Mouse (Mus musculus) kidney, postnatal 0 days (tissue): Measurements from ENCODE around the gene Gm19345. TPM values are rescaled to one million over a fixed set of nuclear protein-coding genes. Genes with fewer than 3 reads are reported as not detected.

Experiments
- ATAC-seq: fragments of 200-750 bp; cut with Nextera tagmentation; replicated peaks from 2 replicates; pipeline ENCODE4 v1.8.0; 2017; ENCODE audit warnings: low read depth, moderate number of reproducible peaks, moderate TSS enrichment, moderate library complexity; ENCODE audit not compliant: low FRiP score
- DNase-seq: peaks from one replicate; pipeline ENCODE4 v3.0.0-alpha.2; 2016; ENCODE audit warnings: low spot score
- H3K27ac ChIP-seq: fragments of 300-500 bp; sonication (generic); 2 replicates; pipeline ENCODE4 v1.5.1; 2014; ENCODE audit warnings: mild to moderate bottlenecking
- H3K27me3 ChIP-seq: fragments of 300-500 bp; sonication (generic); 2 replicates; pipeline ENCODE4 v1.6.1; 2014; ENCODE audit warnings: low read length, mixed read lengths; ENCODE audit not compliant: insufficient read depth
- H3K36me3 ChIP-seq: fragments of 300-500 bp; sonication (generic); 2 replicates; pipeline ENCODE4 v1.6.1; 2014; ENCODE audit warnings: low read length, mixed read lengths; ENCODE audit not compliant: insufficient read depth
- H3K4me1 ChIP-seq: fragments of 300-500 bp; sonication (generic); replicated peaks from 2 replicates; pipeline ENCODE4 v1.6.1; 2014; ENCODE audit warnings: antibody characterized with exemption, low read length, mixed read lengths; ENCODE audit not compliant: insufficient read depth
- H3K4me2 ChIP-seq: fragments of 300-500 bp; sonication (generic); 2 replicates; pipeline ENCODE4 v1.6.1; 2014; ENCODE audit warnings: mild to moderate bottlenecking, low read length, moderate library complexity, mixed read lengths
- H3K4me3 ChIP-seq: fragments of 300-500 bp; sonication (generic); replicated peaks from 2 replicates; pipeline ENCODE4 v1.5.1; 2014; ENCODE audit warnings: low read depth, low read length
- H3K9ac ChIP-seq: fragments of 300-500 bp; sonication (generic); 2 replicates; pipeline ENCODE4 v1.6.1; 2014; ENCODE audit warnings: low read depth, low read length
- H3K9me3 ChIP-seq: fragments of 300-500 bp; sonication (generic); replicated peaks from 2 replicates; pipeline ENCODE4 v1.6.1; 2016; ENCODE audit warnings: low read length, inconsistent platforms, mixed read lengths
- CTCF ChIP-seq: IDR thresholded peaks from 2 replicates; pipeline ENCODE4 v1.5.1; 2016; ENCODE audit warnings: antibody characterized with exemption, low read depth, mild to moderate bottlenecking, moderate library complexity
- WGBS: fragments of 180-500 bp; shearing (Covaris S2); extraction: QIAGEN DNeasy Blood & Tissue Kit; methylation state at CpG from one replicate; pipeline ENCODE4 v1.1.7; 2014; 5-methylcytosine and 5-hydroxymethylcytosine counted together
- polyA plus RNA-seq: library from polyadenylated mRNA; unstranded; fragments of >200 nt; fragmentation: Nextera tagmentation; extraction: Ambion mirVana; gene quantifications from 2 replicates; pipeline ENCODE4 v1.2.1, GENCODE M21; 2015

Gene Gm19345
- polyA plus RNA-seq, 1 experiment from 2014 or later = not detected

DNA sequence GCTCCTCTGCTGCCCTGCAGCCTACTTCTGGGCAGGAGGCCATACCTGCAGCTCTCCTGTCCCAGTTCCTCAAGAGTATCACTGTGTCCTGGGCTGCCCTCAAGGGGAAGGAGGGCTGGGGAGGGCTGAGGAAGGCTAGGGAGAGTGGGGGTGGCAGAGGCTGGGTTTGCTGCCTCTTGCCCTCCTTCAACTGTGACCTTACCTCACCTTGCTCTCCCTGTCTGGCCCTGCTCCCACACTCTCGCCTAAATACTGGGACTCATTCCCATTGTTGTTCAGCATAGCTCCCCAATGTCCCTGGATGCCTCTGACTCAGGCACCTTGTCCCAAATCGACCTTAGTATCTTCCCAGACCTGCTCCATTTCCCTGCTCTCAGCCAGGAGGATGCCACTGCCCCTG is 12.4 kb downstream of the Gm19345 start:
- Histone ChIP-seq H3K27ac (no peak overlapping the region), H3K9ac (no peak overlapping the region), H3K4me1 (no peaks in the 10 kb centered on the region), H3K36me3 (no peaks in the 10 kb centered on the region), H3K4me2 (no peak overlapping the region), H3K4me3 (no peak overlapping the region), H3K9me3 (no peaks in the 10 kb centered on the region), H3K27me3 (no peaks in the 10 kb centered on the region)
- no peak for DNase-seq
- TF ChIP-seq CTCF = no peak
- ATAC-seq = 0 out of 2 replicates have a peak, but pooled peaks have one; percentile 40
- 31% methylated on average over 2 of the region's 2 CpGs for WGBS

DNA sequence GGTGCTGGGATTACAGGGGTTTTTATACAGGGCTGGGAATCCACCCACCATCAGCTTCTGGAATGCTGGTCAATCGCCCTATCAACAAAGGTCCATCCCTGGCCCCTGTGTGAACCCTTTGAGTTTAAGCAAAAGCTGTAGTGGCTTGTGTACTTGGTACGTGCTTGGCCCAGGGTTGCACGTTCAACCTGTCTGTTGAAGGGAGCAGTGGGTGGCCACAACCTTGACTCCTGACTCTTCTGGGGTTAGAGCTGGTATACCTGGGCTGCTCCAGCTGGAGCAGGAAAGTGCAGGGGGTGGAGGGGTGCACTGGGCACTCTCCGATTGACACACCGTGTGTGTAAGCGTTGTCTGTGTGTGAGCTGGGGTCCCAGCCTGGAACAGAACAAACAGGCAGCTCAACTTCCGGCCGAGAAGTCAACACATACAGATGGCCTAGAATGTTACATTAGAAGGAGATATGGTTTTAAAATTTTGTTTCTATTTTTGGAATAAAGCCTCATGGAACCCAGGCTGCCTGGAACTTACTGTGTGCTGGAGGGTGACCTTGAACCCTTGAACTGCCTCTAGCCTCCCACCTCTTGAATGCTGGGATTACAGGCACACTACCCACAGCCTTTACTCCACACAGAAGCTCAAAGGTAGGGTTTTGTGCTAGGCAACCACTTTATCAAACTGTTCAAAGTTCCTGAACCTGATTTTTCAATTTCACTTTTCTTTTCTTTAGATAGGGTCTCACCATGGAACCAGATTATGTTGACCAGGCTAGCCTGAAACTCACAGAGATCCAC is 13.6 kb downstream of the Gm19345 start:
- no peaks in the 10 kb centered on the region for H3K9me3 ChIP-seq
- no peaks in the 10 kb centered on the region for H3K4me1 ChIP-seq
- H3K27ac ChIP-seq = no peak overlapping the region
- DNase-seq (no peak), ATAC-seq (no peak)
- no peak for TF ChIP-seq CTCF
- H3K27me3 ChIP-seq = no peaks in the 10 kb centered on the region
- no peak overlapping the region for H3K4me2 ChIP-seq
- no peak overlapping the region for H3K4me3 ChIP-seq
- WGBS = 81% methylated on average over 8 of the region's 8 CpGs
- H3K36me3 ChIP-seq = no peaks in the 10 kb centered on the region
- H3K9ac ChIP-seq = no peak overlapping the region

DNA sequence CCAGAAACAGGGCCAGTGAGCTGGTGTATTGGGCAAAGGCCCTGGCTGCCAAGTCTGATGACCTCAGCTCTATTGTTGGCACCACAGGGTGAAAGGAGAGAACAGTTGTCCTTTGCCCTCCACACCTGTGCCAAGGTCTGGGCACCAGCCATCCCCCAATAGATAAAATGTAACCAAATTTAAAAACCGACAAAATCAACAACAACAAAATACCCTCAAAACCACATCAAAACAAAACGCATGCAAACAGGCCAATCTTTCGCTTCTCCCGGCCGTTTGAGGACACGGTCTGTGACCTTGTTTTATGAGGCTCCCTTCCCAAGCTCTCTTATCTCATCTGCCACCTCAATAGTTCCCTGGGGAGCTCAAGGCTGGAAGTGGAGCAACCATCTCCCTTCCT is 14.7 kb downstream of the Gm19345 start:
- DNase-seq (no peak), ATAC-seq (no peak)
- Histone ChIP-seq H3K4me1 (no peaks in the 10 kb centered on the region), H3K4me2 (no peak overlapping the region), H3K27me3 (no peaks in the 10 kb centered on the region), H3K4me3 (no peak overlapping the region), H3K9ac (no peak overlapping the region), H3K27ac (no peak overlapping the region), H3K9me3 (no peaks in the 10 kb centered on the region), H3K36me3 (no peaks in the 10 kb centered on the region)
- WGBS = 63% methylated on average over 6 of the region's 6 CpGs
- TF ChIP-seq CTCF = no peak

DNA sequence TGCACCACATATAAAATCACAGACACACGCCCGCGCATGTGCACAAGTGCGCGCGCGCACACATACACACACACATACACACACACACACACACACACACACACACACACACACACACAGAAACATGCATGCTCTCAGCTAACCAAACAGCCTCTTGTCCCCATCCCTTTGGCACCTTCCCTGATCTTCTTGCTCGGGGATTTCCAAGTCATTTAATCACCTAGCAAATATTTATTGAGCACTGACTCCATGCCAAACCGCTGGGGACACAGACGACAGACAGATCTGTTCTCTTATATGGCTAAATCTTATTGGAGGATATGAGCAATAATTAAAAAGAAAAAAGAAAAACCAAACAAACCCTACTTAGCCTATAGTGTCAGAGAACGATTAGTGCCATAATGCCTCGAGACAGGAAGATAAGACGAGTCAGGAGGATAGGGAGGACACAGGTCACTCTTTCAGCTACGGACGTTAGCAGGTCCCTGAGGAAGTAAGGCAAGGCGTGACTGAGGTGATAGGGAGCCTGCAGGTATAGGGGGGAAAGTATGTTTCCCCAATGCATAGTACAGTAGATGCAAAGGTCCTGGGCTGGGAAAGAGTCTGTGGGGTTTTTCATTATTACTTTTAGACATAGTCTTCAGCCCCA is 16.1 kb downstream of the Gm19345 start:
- H3K27ac ChIP-seq = no peak overlapping the region
- ATAC-seq (no peak), DNase-seq (no peak)
- H3K27me3 ChIP-seq = no peaks in the 10 kb centered on the region
- no peaks in the 10 kb centered on the region for H3K9me3 ChIP-seq
- H3K4me2 ChIP-seq = no peak overlapping the region
- H3K4me1 ChIP-seq = no peaks in the 10 kb centered on the region
- no peak overlapping the region for H3K9ac ChIP-seq
- H3K4me3 ChIP-seq = no peak overlapping the region
- no peak for TF ChIP-seq CTCF
- no peaks in the 10 kb centered on the region for H3K36me3 ChIP-seq
- 82% methylated on average over 16 of the region's 16 CpGs for WGBS

DNA sequence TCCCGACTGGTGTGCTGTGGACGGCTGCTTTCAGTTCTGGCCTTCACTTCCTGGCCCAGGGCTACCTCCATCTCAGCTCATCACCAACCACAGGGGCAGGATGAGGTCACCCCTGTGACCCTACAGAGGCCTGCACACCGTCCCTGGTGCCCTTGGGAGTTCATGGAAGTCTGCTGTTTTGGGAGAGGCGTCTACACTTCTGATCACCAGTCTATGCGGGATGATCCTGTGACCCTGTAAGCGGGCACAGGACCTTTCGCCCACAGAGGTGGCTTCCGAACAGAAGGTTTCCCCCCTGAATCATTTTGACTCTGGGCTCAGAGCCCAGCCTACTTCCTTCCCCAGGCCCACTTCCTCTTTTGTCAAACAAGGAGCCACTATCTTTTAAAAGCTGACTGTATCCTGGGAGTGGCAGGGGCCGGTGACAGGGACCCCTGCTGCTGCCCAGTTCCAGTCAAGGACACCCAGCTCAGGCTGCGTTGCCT is 19.4 kb downstream of the Gm19345 start:
- no peaks in the 10 kb centered on the region for H3K4me1 ChIP-seq

DNA sequence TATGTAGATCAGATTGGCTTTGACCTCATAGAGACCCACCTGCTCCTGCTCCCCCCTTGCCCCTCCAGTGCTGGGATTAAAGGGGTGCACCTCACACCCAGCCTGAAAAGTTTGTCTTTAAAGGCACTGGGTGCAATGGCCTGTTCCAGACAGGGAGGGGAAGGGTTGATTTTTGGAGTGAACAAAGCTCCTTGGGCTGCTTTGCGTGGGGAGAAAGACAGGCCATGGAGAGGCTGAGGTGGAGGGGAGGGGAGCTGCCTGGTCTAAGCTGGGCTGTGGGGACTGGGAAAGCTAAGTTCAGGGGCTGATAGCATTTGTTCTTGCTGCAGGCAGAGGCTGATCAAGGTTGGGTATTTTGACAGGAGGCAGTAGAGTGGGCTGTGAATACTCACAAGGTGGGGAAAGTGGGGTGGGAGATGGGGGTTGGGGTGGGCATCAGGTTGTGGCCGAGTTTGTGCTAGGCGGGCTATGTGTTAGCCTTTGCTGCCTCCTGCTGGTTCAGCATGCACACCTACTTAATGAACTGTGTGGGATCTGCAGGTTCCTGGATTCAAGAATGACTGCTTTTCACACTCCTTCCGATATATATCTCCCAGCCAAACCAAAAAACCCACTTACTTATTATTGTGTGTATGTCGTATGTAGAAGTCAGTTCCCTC is 20.3 kb downstream of the Gm19345 start:
- no peak for ATAC-seq
- WGBS = 42% methylated on average over 5 of the region's 5 CpGs

More for the DNA sequence above, 19.4 kb downstream of the Gm19345 start:
- no peak for DNase-seq
- Histone ChIP-seq H3K27ac (no peak overlapping the region), H3K9me3 (no peaks in the 10 kb centered on the region), H3K4me3 (no peak overlapping the region), H3K27me3 (no peaks in the 10 kb centered on the region), H3K36me3 (no peaks in the 10 kb centered on the region), H3K9ac (no peak overlapping the region), H3K4me2 (no peak overlapping the region)
- TF ChIP-seq CTCF = no peak
- ATAC-seq = no peak
- 60% methylated on average over 10 of the region's 10 CpGs for WGBS

More for the DNA sequence above, 20.3 kb downstream of the Gm19345 start:
- peak; percentile 43 for DNase-seq
- TF ChIP-seq CTCF = peak; percentile 66
- no peak overlapping the region for H3K4me3 ChIP-seq
- H3K27me3 ChIP-seq = no peaks in the 10 kb centered on the region
- H3K27ac ChIP-seq = no peak overlapping the region
- no peaks in the 10 kb centered on the region for H3K4me1 ChIP-seq
- H3K9ac ChIP-seq = no peak overlapping the region
- H3K4me2 ChIP-seq = no peak overlapping the region
- H3K9me3 ChIP-seq = no peaks in the 10 kb centered on the region
- H3K36me3 ChIP-seq = no peaks in the 10 kb centered on the region
